Mouse (Mus musculus) testis, adult 2 months (tissue): ENCODE measurements around the gene Nploc4.
"Not testable (repeated sequence)": the region's sequence is repeated elsewhere in the genome, so short reads cannot be mapped to it uniquely, and the experiment has no call there.

Experiments
- CTCF ChIP-seq: fragments of 200-500 bp; IDR thresholded peaks from 2 replicates; pipeline ENCODE4 v1.5.1; 2012; ENCODE audit warnings: low read depth, mild to moderate bottlenecking, inconsistent platforms, low read length, moderate library complexity; ENCODE audit not compliant: control insufficient read depth, insufficient read depth, insufficient replicate concordance
- POLR2A ChIP-seq: fragments of 200-500 bp; IDR thresholded peaks from 2 replicates; pipeline ENCODE4 v1.6.1; 2012; ENCODE audit warnings: low read depth, mild to moderate bottlenecking, inconsistent platforms, low read length, moderate library complexity; ENCODE audit not compliant: control insufficient read depth

GRCm38 (mm10) chr11:120413621-120414020 is 23.9 kb downstream of the Nploc4 start:
- TF ChIP-seq POLR2A, CTCF: not testable (repeated sequence)
